Mouse (Mus musculus) kidney, adult 2 months (tissue): Measurements from ENCODE around the gene Nol7. TPM values are rescaled to one million over a fixed set of nuclear protein-coding genes. Genes with fewer than 3 reads are reported as not detected.

ENCODE experiments used
- DNase-seq: peaks from one replicate; pipeline ENCODE4 v3.0.0; 2021
- H3K27ac ChIP-seq: fragments of 200-500 bp; 2 replicates; pipeline ENCODE4 v1.5.1; 2012; ENCODE audit warnings: low read depth, low read length, control low read depth, inconsistent platforms; ENCODE audit not compliant: insufficient read depth
- H3K27me3 ChIP-seq: fragments of 200-500 bp; replicated peaks from 2 replicates; pipeline ENCODE4 v1.6.1; 2012; ENCODE audit warnings: mild to moderate bottlenecking, moderate library complexity, low read length, inconsistent platforms; ENCODE audit not compliant: control insufficient read depth, insufficient read depth
- H3K36me3 ChIP-seq: fragments of 200-500 bp; 2 replicates; pipeline ENCODE4 v1.6.1; 2012; ENCODE audit warnings: mild to moderate bottlenecking, moderate library complexity, low read length, inconsistent platforms; ENCODE audit not compliant: control insufficient read depth, insufficient read depth
- H3K4me1 ChIP-seq: fragments of 200-500 bp; 2 replicates; pipeline ENCODE4 v1.6.1; 2011; ENCODE audit warnings: low read length; ENCODE audit not compliant: control insufficient read depth, insufficient read depth
- H3K4me3 ChIP-seq: fragments of 200-500 bp; 2 replicates; pipeline ENCODE4 v1.5.1; 2011; ENCODE audit warnings: mild to moderate bottlenecking, low read depth, low read length, control low read depth; ENCODE audit not compliant: insufficient read depth
- CTCF ChIP-seq: fragments of 200-500 bp; conservative IDR thresholded peaks from 2 replicates; pipeline ENCODE4 v1.5.1; 2011; ENCODE audit warnings: low read depth, mild to moderate bottlenecking, control low read depth, low read length, moderate library complexity, mixed read lengths; ENCODE audit not compliant: insufficient read depth, insufficient read length
- POLR2A ChIP-seq: fragments of 200-500 bp; IDR thresholded peaks from one replicate; pipeline ENCODE4 v1.6.1; 2011; ENCODE audit warnings: low read depth, low read length, control low read depth
- WGBS: fragments of 180-500 bp; shearing (Covaris S2); methylation state at CpG from one replicate; pipeline ENCODE4 v1.1.7; 2018; 5-methylcytosine and 5-hydroxymethylcytosine counted together
- polyA plus RNA-seq: library from polyadenylated mRNA; depleted of rRNA; stranded (reverse); fragments of >200 nt; gene quantifications from 2 replicates; pipeline ENCODE4 v1.2.3, GENCODE M21; 2012; rRNA removed

Nol7 gene
- 42.8 and 46.0 TPM in 2 replicates for polyA plus RNA-seq

DNA sequence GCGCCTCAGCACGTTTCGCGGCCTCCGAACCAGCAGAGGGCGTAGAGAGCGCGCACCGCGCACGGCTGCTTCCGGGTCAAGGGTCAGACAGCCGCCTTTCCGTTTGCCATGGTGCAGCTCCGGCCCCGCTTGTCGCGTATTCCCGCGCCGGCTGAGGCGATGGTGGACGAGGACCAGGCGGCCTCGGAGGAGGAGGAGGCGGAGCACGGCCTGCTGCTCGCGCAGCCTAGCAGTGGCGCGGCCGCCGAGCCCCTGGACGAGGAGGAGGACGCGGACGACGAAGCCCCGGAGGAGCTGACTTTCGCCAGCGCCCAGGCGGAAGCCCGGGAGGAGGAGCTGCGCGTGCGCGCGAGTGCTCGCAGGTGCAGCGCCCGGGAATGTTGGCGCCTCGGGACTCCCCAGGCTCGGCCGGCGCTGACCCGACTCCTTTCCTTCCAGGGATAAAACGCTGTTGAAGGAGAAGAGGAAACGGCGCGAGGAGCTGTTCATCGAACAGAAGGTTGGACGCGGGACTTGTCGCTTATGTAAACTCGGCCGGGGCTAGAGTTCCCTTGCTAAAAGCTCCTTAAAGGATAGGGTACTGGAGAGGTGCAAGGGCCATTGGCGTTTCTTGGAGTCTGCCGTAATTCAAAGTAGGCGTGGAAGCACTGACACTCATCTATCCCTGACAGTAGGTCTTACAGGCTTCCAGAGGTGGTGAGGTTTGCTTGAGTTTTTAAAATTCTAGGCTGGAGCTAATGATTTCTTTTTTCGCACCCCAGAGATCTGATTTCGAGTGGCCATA is at the start of gene Nol7:
TSS of gene Nol7 (plus strand) at position 94 of the 784 bp plus-strand sequence.
- under 1% methylated on average over 72 of the region's 72 CpGs for WGBS
- H3K4me3 ChIP-seq: peak within 1 kb of the TSS; percentile 99
- no peaks in the 10 kb centered on the region for H3K27me3 ChIP-seq
- H3K36me3 ChIP-seq: peaks cover 9% of the 10 kb centered on the region
- peak; percentile 97 for DNase-seq
- peaks cover 5% of the 10 kb centered on the region; the same call in 1 of the 2 replicates for H3K4me1 ChIP-seq
- H3K27ac ChIP-seq: peak within 1 kb of the TSS; percentile 99
- TF ChIP-seq POLR2A: no peak
- TF ChIP-seq CTCF: peak; percentile 79

DNA sequence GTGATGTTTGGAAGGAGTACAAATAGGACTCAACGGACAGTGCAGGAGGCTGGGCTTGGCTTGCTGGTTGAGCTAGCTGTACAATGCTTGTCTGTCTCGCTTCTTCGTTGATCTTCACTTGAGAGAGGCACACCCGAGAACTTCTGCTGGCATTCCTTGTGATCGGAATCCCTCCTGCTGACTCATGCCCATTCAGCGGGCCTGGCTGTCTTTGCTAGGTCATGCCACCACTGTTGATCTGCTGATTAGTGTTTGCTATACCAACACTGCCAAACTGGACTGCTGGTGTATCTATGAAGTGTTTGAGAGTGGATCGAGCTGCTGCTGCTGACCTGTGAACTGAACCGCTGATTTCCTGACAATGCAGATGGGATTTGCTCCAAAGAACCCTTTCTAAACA is 48.8 kb upstream of the Nol7 start:
- TF ChIP-seq CTCF (no peak), POLR2A (no peak)
- Histone ChIP-seq H3K36me3 (no peaks in the 10 kb centered on the region), H3K4me1 (no peaks in the 10 kb centered on the region), H3K4me3 (no peak overlapping the region), H3K27ac (no peak overlapping the region), H3K27me3 (no peaks in the 10 kb centered on the region)
- WGBS: 83% methylated on average over 8 of the region's 8 CpGs
- DNase-seq: no peak

DNA sequence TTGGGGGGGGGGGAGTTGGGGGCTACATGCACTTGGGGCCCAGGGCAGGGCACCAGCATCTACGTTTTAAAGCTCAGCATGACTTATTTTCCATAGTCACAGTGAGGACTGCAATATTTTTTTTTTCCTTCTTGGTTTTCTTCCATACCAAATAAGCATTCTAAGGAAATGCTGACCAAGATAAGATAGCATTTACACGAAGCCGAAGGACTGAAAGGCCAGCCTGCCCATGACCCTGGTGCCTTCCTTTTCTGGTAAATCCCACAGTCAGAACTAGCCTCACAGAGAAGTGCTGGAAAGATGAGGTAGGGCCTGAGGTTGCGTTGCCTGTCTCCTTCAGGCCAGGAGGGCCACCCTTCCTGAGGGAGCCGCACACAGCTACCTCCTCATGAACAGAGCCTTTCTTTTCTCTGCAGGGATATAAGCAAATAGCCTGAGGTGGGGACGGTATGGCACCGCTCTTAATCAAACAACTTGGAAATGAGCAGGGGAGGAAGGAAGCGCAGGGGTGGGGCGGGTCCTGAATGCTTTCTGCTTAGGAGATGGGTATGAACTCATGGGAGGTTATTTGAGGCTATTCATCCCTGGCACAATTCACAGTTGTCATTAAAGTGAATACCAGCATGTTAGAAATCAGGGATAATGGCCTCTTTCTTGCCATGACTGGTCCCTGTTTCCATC is 47.6 kb upstream of the Nol7 start:
- H3K36me3 ChIP-seq: no peaks in the 10 kb centered on the region
- H3K27me3 ChIP-seq: no peaks in the 10 kb centered on the region
- 71% methylated on average over 9 of the region's 9 CpGs for WGBS
- no peaks in the 10 kb centered on the region for H3K4me1 ChIP-seq
- peak; percentile 15 for DNase-seq
- TF ChIP-seq CTCF (no peak), POLR2A (no peak)
- no peak overlapping the region for H3K4me3 ChIP-seq
- no peak overlapping the region for H3K27ac ChIP-seq

DNA sequence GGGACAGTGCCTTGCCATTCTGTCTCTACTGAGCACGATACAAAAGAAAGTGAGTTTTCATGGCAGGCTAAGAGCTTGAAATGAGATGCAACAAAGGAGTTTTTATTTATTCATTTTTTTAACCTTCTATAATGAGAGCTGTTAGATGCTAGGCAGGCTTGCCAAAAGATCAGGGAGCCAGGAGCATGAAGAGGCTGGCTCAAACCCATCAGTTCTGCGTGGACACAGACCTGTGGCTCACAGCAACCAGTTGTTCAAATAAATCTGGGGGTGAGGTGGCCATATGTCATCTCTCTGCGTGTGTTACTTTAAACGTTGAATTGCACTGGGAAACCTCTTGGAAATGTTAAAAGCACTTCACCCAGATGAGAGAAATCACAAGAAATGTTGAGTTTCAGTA is 44.8 kb upstream of the Nol7 start:
- no peak for TF ChIP-seq CTCF
- TF ChIP-seq POLR2A: no peak
- Histone ChIP-seq H3K4me3 (no peak overlapping the region), H3K36me3 (no peaks in the 10 kb centered on the region), H3K4me1 (no peaks in the 10 kb centered on the region), H3K27ac (no peak overlapping the region), H3K27me3 (no peaks in the 10 kb centered on the region)
- DNase-seq: no peak
- 78% methylated on average over 4 of the region's 4 CpGs for WGBS

DNA sequence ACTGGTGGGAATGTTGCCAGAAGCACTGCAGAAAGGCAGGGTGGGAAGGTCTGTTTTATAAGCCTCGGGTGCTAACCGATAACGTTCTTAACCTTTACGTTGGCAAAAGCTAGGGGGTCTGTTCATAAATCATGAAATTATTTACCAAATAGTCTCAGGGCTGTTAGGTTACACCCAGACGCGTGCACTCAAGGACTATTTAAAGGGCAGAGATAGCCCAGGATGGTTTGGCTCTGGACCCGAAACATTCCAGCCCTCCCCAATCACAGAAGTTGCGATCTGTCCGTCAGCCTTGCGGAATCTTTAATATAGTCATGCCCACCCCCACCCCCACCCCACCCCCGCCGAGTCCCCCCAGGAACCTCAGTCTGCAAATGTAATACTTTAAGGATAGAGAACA is 43.8 kb upstream of the Nol7 start:
- Histone ChIP-seq H3K36me3 (no peaks in the 10 kb centered on the region), H3K27me3 (no peaks in the 10 kb centered on the region), H3K4me1 (no peaks in the 10 kb centered on the region), H3K4me3 (no peak overlapping the region), H3K27ac (no peak overlapping the region)
- TF ChIP-seq POLR2A (no peak), CTCF (no peak)
- no peak for DNase-seq
- WGBS: 66% methylated on average over 12 of the region's 12 CpGs

DNA sequence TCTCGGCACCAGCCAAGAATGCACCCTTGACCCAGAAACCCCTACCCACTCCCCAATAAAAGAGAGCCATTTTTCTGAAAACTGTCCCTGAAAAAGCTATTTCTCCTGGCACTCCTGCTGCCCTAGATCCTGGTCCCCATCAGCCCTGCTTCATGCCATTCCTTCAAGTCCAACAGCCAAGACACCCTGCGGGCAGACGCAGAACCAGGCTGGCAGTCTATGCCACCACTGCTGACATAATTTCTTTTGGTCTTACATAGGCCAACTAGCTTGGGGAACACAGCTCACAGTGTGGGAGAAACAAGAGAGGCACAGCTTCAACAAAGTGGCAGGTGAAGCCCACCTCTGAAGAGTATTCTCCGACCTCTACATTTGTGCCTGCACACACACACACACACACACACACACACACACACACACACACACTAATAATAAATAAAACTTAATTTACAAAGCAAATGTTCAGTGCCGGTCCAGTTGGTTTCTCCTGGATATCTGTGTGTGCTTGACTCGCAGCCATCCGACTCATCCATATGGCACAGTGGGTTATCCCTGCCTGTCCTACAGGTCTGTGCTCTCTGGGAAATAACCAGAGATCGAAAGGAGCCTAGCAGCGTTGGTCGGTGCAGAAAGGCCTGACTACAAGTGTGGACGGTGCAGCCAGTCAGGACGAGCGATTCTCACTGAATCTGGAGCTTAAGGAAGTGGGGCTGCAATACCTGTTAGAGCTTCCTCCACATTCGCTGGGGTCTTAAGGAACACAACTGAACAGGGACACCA is 41.7 kb upstream of the Nol7 start:
- no peaks in the 10 kb centered on the region for H3K4me1 ChIP-seq
- H3K27me3 ChIP-seq: no peaks in the 10 kb centered on the region
- no peak for DNase-seq
- TF ChIP-seq POLR2A (no peak), CTCF (no peak)
- 93% methylated on average over 14 of the region's 14 CpGs for WGBS
- no peak overlapping the region for H3K27ac ChIP-seq
- no peak overlapping the region for H3K4me3 ChIP-seq
- H3K36me3 ChIP-seq: no peaks in the 10 kb centered on the region

DNA sequence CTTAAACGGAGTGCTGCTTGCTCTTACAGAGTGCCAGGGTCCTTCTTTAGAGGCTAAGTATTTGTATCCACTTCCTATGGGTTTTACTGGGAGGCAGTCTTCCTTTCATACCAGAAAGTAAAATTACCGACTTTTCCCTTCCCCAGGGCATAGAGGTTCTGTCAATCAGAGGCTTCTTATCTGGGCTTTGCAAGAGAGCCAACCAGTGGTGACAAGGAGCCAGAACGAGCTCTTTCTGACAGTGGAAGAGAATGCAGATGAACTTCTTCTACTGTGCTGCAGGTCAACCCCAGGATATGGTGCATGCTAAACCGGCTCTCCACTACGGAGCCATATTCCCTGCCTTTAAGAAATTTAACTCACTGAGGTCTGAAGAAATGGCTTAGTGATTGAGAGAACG is 37.7 kb upstream of the Nol7 start:
- Histone ChIP-seq H3K4me1 (no peaks in the 10 kb centered on the region), H3K36me3 (no peaks in the 10 kb centered on the region), H3K27ac (no peak overlapping the region), H3K27me3 (no peaks in the 10 kb centered on the region), H3K4me3 (no peak overlapping the region)
- DNase-seq: no peak
- WGBS: 74% methylated on average over 6 of the region's 6 CpGs
- TF ChIP-seq POLR2A (no peak), CTCF (no peak)
